In genomic region chr2:118669245-118669644, GRCm38 (mm10) we compare ENCODE assay signal across 18 mouse cellular contexts. TPM values are rescaled to one million over a fixed set of nuclear protein-coding genes. Genes with fewer than 3 reads are reported as not detected.
DNase-seq lines count a peak whose midpoint lies in the region; ATAC-seq and TF ChIP-seq lines count a peak whose summit lies in the region.
"Had no signal": no experiment of that assay in that cellular context is flagged by ENCODE, and none has a peak within 500 bp of the region (broad histone marks: within the 10 kb centered on the region; RNA-seq: fewer than 3 reads in every experiment).

No protein-coding gene starts in this region.

- H3K4me1 ChIP-seq in heart, embryonic 16.5 days (ENCODE audit: control insufficient read depth, insufficient read depth, low read length), result peaks cover 46% of the 10 kb centered on the region
- H3K4me1 ChIP-seq in kidney, embryonic 15.5 days, result 0 out of 2 replicates have a peak, but pooled peaks cover 4% of the 10 kb centered on the region
- H3K4me1 ChIP-seq in cerebellum, adult 2 months (ENCODE audit: control insufficient read depth, insufficient read depth, low read length), result no peaks in the 10 kb centered on the region
- H3K4me1 ChIP-seq: neural tube, embryonic 12.5 days had no signal

- peaks cover 3% of the 10 kb centered on the region for H3K27me3 ChIP-seq in heart, embryonic 16.5 days (ENCODE audit: control insufficient read depth, insufficient read depth, low read length)
- H3K27me3 ChIP-seq in kidney, embryonic 15.5 days, result peaks cover 40% of the 10 kb centered on the region
- H3K27me3 ChIP-seq in cerebellum, adult 2 months (ENCODE audit: control insufficient read depth, insufficient read depth, low read length), result no peaks in the 10 kb centered on the region

- H3K4me2 ChIP-seq in heart, embryonic 16.5 days (ENCODE audit: low read depth, low read length), result no peak overlapping the region
- H3K4me2 ChIP-seq in kidney, embryonic 15.5 days, result no peak overlapping the region
- H3K4me2 ChIP-seq: forebrain, embryonic 13.5 days; lung, embryonic 14.5 days; neural tube, embryonic 12.5 days had no signal

- no peaks in the 10 kb centered on the region for H3K36me3 ChIP-seq in heart, embryonic 16.5 days (ENCODE audit: control insufficient read depth, insufficient read depth)
- no peaks in the 10 kb centered on the region for H3K36me3 ChIP-seq in kidney, embryonic 15.5 days
- H3K36me3 ChIP-seq: neural tube, embryonic 12.5 days had no signal

- peak overlapping the region; percentile 76; the same call in 1 of the 2 replicates for H3K27ac ChIP-seq in heart, embryonic 16.5 days (ENCODE audit: low read length)
- peak overlapping the region; percentile 56 for H3K27ac ChIP-seq in kidney, embryonic 15.5 days
- no peak overlapping the region for H3K27ac ChIP-seq in cerebellum, adult 2 months (ENCODE audit: insufficient read depth, low read length)
- H3K27ac ChIP-seq: forebrain, embryonic 13.5 days; neural tube, embryonic 12.5 days had no signal

- no peaks in the 10 kb centered on the region for H3K9me3 ChIP-seq in heart, embryonic 16.5 days (replicated peaks; ENCODE audit: control insufficient read depth, low read length)
- H3K9me3 ChIP-seq in kidney, embryonic 15.5 days (replicated peaks), result no peaks in the 10 kb centered on the region
- H3K9me3 ChIP-seq: forebrain, embryonic 13.5 days; neural tube, embryonic 12.5 days had no signal

- DNase-seq in heart, adult 11 months, result no peak
- peak; percentile 35 for DNase-seq in urinary bladder, postnatal 14 days (ENCODE audit: low spot score)
- no peak for DNase-seq in urinary bladder, adult 18-20 months (ENCODE audit: low spot score in 2 of 2)
- no peak for DNase-seq in cerebellum, adult 2 months
- no peak for DNase-seq in gastrocnemius, postnatal 4 days (ENCODE audit: low spot score in 2 of 2)
- no peak for DNase-seq in MN1 (ENCODE audit: low spot score)
- DNase-seq: B cell, adult 2 months; cerebellum, adult 8-10 months; heart, postnatal 36 days; lung, embryonic 14.5 days; thymus, postnatal 4 days had no signal

- no peak overlapping the region for H3K4me3 ChIP-seq in heart, embryonic 16.5 days (ENCODE audit: low read length)
- H3K4me3 ChIP-seq in kidney, embryonic 15.5 days (replicated peaks), result no peak overlapping the region
- no peak overlapping the region for H3K4me3 ChIP-seq in cerebellum, adult 2 months (replicated peaks; ENCODE audit: insufficient read depth, low read depth, low read length)
- H3K4me3 ChIP-seq: forebrain, embryonic 13.5 days; neural tube, embryonic 12.5 days had no signal

- no peak for TF ChIP-seq CTCF in cerebellum, adult 2 months (IDR thresholded peaks at IDR 0.05; ENCODE audit: borderline replicate concordance, insufficient read depth, low read depth, low read length)

- H3K9ac ChIP-seq in heart, embryonic 16.5 days (ENCODE audit: low read length), result no peak overlapping the region
- no peak overlapping the region for H3K9ac ChIP-seq in kidney, embryonic 15.5 days
- H3K9ac ChIP-seq: forebrain, embryonic 13.5 days; lung, embryonic 14.5 days; neural tube, embryonic 12.5 days had no signal

- WGBS in heart, embryonic 16.5 days, result 64% methylated on average over 6 of the region's 6 CpGs
- WGBS in kidney, embryonic 15.5 days, result 63% methylated on average over 6 of the region's 6 CpGs
- WGBS in cerebellum, adult 2 months, result 63% methylated on average over 6 of the region's 6 CpGs

- no peak for ATAC-seq in heart, embryonic 16.5 days (replicated peaks; ENCODE audit: extremely low read depth, insufficient read depth, low FRiP score)
- ATAC-seq in kidney, embryonic 15.5 days (replicated peaks; ENCODE audit: low FRiP score), result peak; percentile 38; the same call in 1 of the 2 replicates
- ATAC-seq: forebrain, embryonic 13.5 days; hindbrain, embryonic 16.5 days had no signal

- TF ChIP-seq POLR2A in cerebellum, adult 2 months (IDR thresholded peaks at IDR 0.05; ENCODE audit: borderline replicate concordance, insufficient read depth, low read length), result no peak

RNA-seq across cellular contexts. Expression of gene Pak6, which starts 6.1 kb away (rescaled TPM):
- polyA plus RNA-seq in heart, embryonic 16.5 days (2015; fragmentation: Nextera tagmentation; extraction: Ambion mirVana), result 9.8 and 11.1 TPM in 2 replicates
- polyA plus RNA-seq in kidney, embryonic 15.5 days (2015; fragmentation: Nextera tagmentation; extraction: Ambion mirVana), result 0.84 and 1.3 TPM in 2 replicates
- polyA plus RNA-seq in cerebellum, adult 2 months (2012; rRNA removed), result 5.6 and 6.4 TPM in 2 replicates
- under 1 TPM; 0.29 to 0.52 TPM for total RNA-seq in gastrocnemius, postnatal 4 days (2021)

RNA-seq across cellular contexts. Expression of gene Ankrd63, which starts 34.5 kb away (rescaled TPM):
- 2.8 and 3.1 TPM in 2 replicates for polyA plus RNA-seq in heart, embryonic 16.5 days (2015; fragmentation: Nextera tagmentation; extraction: Ambion mirVana)
- polyA plus RNA-seq in kidney, embryonic 15.5 days (2015; fragmentation: Nextera tagmentation; extraction: Ambion mirVana), result 0.28 and 0.39 TPM in 2 replicates
- 0.41 and 0.82 TPM in 2 replicates for polyA plus RNA-seq in cerebellum, adult 2 months (2012; rRNA removed)
- under 1 TPM in 1 of 2 experiments, not detected in 1; 0.08 TPM for total RNA-seq in gastrocnemius, postnatal 4 days (2021)
- polyA plus RNA-seq: lung, embryonic 14.5 days; midbrain, postnatal 0 days; neural tube, embryonic 12.5 days; stomach, embryonic 14.5 days had no signal

RNA-seq across cellular contexts. Expression of gene Plcb2, which starts 59.0 kb away (rescaled TPM):
- polyA plus RNA-seq in heart, embryonic 16.5 days (2015; fragmentation: Nextera tagmentation; extraction: Ambion mirVana), result 3.2 and 3.4 TPM in 2 replicates
- polyA plus RNA-seq in kidney, embryonic 15.5 days (2015; fragmentation: Nextera tagmentation; extraction: Ambion mirVana), result 1.5 and 1.9 TPM in 2 replicates
- polyA plus RNA-seq in cerebellum, adult 2 months (2012; rRNA removed), result 0.86 and 0.97 TPM in 2 replicates
- 1 to 10 TPM; 1.1 to 1.3 TPM for total RNA-seq in gastrocnemius, postnatal 4 days (2021)
